Mouse (Mus musculus): ENCODE measurements at regions not wholly inside any gene's neighbourhood (a gene's known extent, or its start where the extent isn't known, plus 50 kb on each side); places are given as distances from the start of the nearest gene placed in this dataset.

GRCm38 (mm10) chr9:116354056-116354732, 179.0 kb upstream of the Tgfbr2 start:
- Histone ChIP-seq H3K36me3 (ENCODE audit: insufficient read depth, low read length) (no peaks in the 10 kb centered on the region), H3K9me3 (ENCODE audit: low read length) (peaks cover 5% of the 10 kb centered on the region; the same call in 1 of the 2 replicates), H3K27me3 (ENCODE audit: insufficient read depth, low read length) (no peaks in the 10 kb centered on the region), H3K9ac (replicated peaks; ENCODE audit: low read length) (no peak overlapping the region), H3K4me1 (ENCODE audit: insufficient read depth, low read length) (no peaks in the 10 kb centered on the region), H3K27ac (ENCODE audit: low read length) (no peak overlapping the region), H3K4me2 (replicated peaks; ENCODE audit: low read depth, low read length) (no peak overlapping the region), H3K4me3 (ENCODE audit: low read length) (no peak overlapping the region)
- no peak for ATAC-seq (ENCODE audit: low FRiP score, low TSS enrichment)
- WGBS: 64% methylated on average over 7 of the region's 7 CpGs

- WGBS: 82% methylated on average over 4 of the region's 4 CpGs
- no peak overlapping the region for H3K4me2 ChIP-seq (replicated peaks; ENCODE audit: low read depth, low read length)
- H3K27ac ChIP-seq (ENCODE audit: low read length): no peak overlapping the region
- H3K4me3 ChIP-seq (ENCODE audit: low read length): no peak overlapping the region
- H3K9ac ChIP-seq (replicated peaks; ENCODE audit: low read length): no peak overlapping the region
- H3K4me1 ChIP-seq (ENCODE audit: insufficient read depth, low read length): no peaks in the 10 kb centered on the region
- no peak for ATAC-seq (ENCODE audit: low FRiP score, low TSS enrichment)
- peaks cover 5% of the 10 kb centered on the region; the same call in 1 of the 2 replicates for H3K9me3 ChIP-seq (ENCODE audit: low read length)
- no peaks in the 10 kb centered on the region for H3K27me3 ChIP-seq (ENCODE audit: insufficient read depth, low read length)
- no peaks in the 10 kb centered on the region for H3K36me3 ChIP-seq (ENCODE audit: insufficient read depth, low read length)
Observed at GRCm38 (mm10) chr9:116352801-116353494, 177.8 kb upstream of the Tgfbr2 start.

GRCm38 (mm10) chr9:116350804-116351547, 175.8 kb upstream of the Tgfbr2 start:
- Histone ChIP-seq H3K27me3 (ENCODE audit: insufficient read depth, low read length) (no peaks in the 10 kb centered on the region), H3K4me1 (ENCODE audit: insufficient read depth, low read length) (no peaks in the 10 kb centered on the region), H3K27ac (ENCODE audit: low read length) (no peak overlapping the region), H3K36me3 (ENCODE audit: insufficient read depth, low read length) (no peaks in the 10 kb centered on the region), H3K4me2 (replicated peaks; ENCODE audit: low read depth, low read length) (no peak overlapping the region), H3K9me3 (ENCODE audit: low read length) (peaks cover 3% of the 10 kb centered on the region; the same call in 1 of the 2 replicates), H3K4me3 (ENCODE audit: low read length) (no peak overlapping the region), H3K9ac (replicated peaks; ENCODE audit: low read length) (no peak overlapping the region)
- WGBS: 65% methylated on average over 10 of the region's 10 CpGs
- ATAC-seq (ENCODE audit: low FRiP score, low TSS enrichment): no peak

DNA sequence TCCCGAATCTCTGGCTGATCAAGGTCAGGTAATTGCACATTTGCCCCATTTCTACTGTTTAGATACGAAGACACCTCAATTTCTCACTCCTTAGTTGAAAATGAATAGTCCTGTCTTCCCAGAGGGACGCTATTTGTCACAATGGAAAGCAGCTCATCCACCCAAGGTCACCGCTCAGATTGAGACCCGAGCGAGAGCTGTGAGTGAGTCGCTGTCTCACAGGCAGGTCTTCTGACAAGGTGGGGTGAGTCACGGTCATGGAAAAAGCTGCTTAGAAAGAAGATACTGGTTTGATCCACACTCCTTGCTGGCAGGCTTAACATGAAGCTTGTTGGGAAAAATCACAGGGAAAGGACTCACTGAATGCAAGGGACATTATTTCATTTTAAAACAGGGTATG, 171.9 kb upstream of the Tgfbr2 start:
- 87% methylated on average over 8 of the region's 8 CpGs for WGBS
- H3K4me1 ChIP-seq (ENCODE audit: insufficient read depth, low read length): 0 out of 2 replicates have a peak, but pooled peaks cover 3% of the 10 kb centered on the region
- no peaks in the 10 kb centered on the region for H3K36me3 ChIP-seq (ENCODE audit: insufficient read depth, low read length)
- no peak overlapping the region for H3K27ac ChIP-seq (ENCODE audit: low read length)
- H3K9ac ChIP-seq (replicated peaks; ENCODE audit: low read length): no peak overlapping the region
- no peak for ATAC-seq (ENCODE audit: low FRiP score, low TSS enrichment)
- H3K9me3 ChIP-seq (ENCODE audit: low read length): no peaks in the 10 kb centered on the region
- H3K4me2 ChIP-seq (replicated peaks; ENCODE audit: low read depth, low read length): no peak overlapping the region
- no peaks in the 10 kb centered on the region for H3K27me3 ChIP-seq (ENCODE audit: insufficient read depth, low read length)
- H3K4me3 ChIP-seq (ENCODE audit: low read length): no peak overlapping the region

DNA sequence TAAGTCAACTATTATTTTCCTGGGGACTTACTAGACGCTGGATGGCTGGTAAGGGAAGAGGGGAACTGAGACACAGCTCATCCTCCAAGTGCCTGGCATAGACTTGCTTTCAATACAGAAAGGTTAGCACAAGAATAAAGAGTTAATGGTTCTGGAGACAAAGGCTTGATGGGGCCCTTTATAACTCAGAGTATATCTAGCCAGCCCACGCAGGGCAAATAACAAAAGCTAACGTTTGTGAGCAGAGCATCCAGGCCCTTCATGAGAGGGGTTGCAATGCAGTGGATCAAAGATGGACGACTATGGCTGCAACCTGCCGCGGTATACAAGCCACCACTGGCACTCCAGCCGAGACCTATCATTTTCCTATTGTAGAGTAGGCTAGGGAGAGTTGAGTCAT, 171.3 kb upstream of the Tgfbr2 start:
- 89% methylated on average over 7 of the region's 7 CpGs for WGBS
- Histone ChIP-seq H3K4me2 (replicated peaks; ENCODE audit: low read depth, low read length) (no peak overlapping the region), H3K4me3 (ENCODE audit: low read length) (no peak overlapping the region), H3K9ac (replicated peaks; ENCODE audit: low read length) (no peak overlapping the region), H3K27me3 (ENCODE audit: insufficient read depth, low read length) (no peaks in the 10 kb centered on the region), H3K36me3 (ENCODE audit: insufficient read depth, low read length) (no peaks in the 10 kb centered on the region), H3K27ac (ENCODE audit: low read length) (no peak overlapping the region), H3K4me1 (ENCODE audit: insufficient read depth, low read length) (0 out of 2 replicates have a peak, but pooled peaks cover 3% of the 10 kb centered on the region), H3K9me3 (ENCODE audit: low read length) (no peaks in the 10 kb centered on the region)
- ATAC-seq (ENCODE audit: low FRiP score, low TSS enrichment): no peak

DNA sequence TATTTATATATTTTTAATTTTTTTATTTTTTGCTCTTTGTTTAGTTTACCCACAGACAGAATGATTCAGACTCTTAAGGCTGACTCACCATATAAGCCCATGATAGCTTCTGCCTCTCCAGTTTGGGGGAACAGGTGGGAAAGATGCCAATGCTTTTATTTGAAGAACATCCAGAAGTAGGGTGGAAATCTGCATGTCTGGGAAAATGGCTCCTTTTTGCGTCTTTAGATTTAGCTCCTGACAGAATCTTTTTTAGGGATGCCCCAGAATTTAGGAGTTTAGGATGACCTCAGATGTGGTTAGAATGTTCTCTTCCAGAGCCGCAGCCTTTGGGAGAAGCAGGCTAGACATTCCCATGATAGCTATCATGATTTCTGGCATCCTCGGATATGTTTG, 167.9 kb upstream of the Tgfbr2 start:
- no peak overlapping the region for H3K27ac ChIP-seq (ENCODE audit: low read length)
- H3K9me3 ChIP-seq (ENCODE audit: low read length): peaks cover 3% of the 10 kb centered on the region; the same call in 1 of the 2 replicates
- H3K36me3 ChIP-seq (ENCODE audit: insufficient read depth, low read length): no peaks in the 10 kb centered on the region
- H3K27me3 ChIP-seq (ENCODE audit: insufficient read depth, low read length): no peaks in the 10 kb centered on the region
- no peak overlapping the region for H3K4me2 ChIP-seq (replicated peaks; ENCODE audit: low read depth, low read length)
- 79% methylated on average over 3 of the region's 3 CpGs for WGBS
- H3K4me1 ChIP-seq (ENCODE audit: insufficient read depth, low read length): 0 out of 2 replicates have a peak, but pooled peaks cover 3% of the 10 kb centered on the region
- no peak overlapping the region for H3K4me3 ChIP-seq (ENCODE audit: low read length)
- H3K9ac ChIP-seq (replicated peaks; ENCODE audit: low read length): no peak overlapping the region
- ATAC-seq (ENCODE audit: low FRiP score, low TSS enrichment): no peak

GRCm38 (mm10) chr9:116342446-116343085, 167.4 kb upstream of the Tgfbr2 start:
- H3K9ac ChIP-seq (replicated peaks; ENCODE audit: low read length): no peak overlapping the region
- H3K4me1 ChIP-seq (ENCODE audit: insufficient read depth, low read length): 0 out of 2 replicates have a peak, but pooled peaks cover 3% of the 10 kb centered on the region
- no peak overlapping the region for H3K27ac ChIP-seq (ENCODE audit: low read length)
- no peak overlapping the region for H3K4me3 ChIP-seq (ENCODE audit: low read length)
- no peak overlapping the region for H3K4me2 ChIP-seq (replicated peaks; ENCODE audit: low read depth, low read length)
- H3K9me3 ChIP-seq (ENCODE audit: low read length): peaks cover 3% of the 10 kb centered on the region; the same call in 1 of the 2 replicates
- H3K27me3 ChIP-seq (ENCODE audit: insufficient read depth, low read length): no peaks in the 10 kb centered on the region
- no peaks in the 10 kb centered on the region for H3K36me3 ChIP-seq (ENCODE audit: insufficient read depth, low read length)
- ATAC-seq (ENCODE audit: low FRiP score, low TSS enrichment): no peak
- 57% methylated on average over 8 of the region's 8 CpGs for WGBS

DNA sequence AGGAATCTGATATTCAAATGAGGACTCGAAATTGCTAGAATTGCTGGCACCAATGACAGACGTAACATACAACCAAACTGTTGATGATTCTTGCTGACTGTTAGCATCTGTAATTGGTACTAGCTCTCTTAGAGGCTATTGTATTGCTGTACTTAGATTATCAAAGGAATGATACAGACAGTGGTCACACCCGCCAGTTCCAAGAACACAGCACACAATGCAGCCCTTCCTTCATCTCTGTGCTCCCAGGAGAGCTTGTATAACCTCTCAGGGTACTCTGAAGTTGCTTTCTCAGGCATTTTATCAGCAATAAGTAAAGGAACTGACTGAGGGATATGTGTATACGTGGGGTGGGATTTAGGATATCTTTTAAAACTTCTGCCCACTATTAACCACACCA, 166.8 kb upstream of the Tgfbr2 start:
- 83% methylated on average over 4 of the region's 4 CpGs for WGBS
- Histone ChIP-seq H3K9ac (replicated peaks; ENCODE audit: low read length) (no peak overlapping the region), H3K27me3 (ENCODE audit: insufficient read depth, low read length) (no peaks in the 10 kb centered on the region), H3K4me3 (ENCODE audit: low read length) (no peak overlapping the region), H3K9me3 (ENCODE audit: low read length) (peaks cover 3% of the 10 kb centered on the region; the same call in 1 of the 2 replicates), H3K4me1 (ENCODE audit: insufficient read depth, low read length) (0 out of 2 replicates have a peak, but pooled peaks cover 3% of the 10 kb centered on the region), H3K36me3 (ENCODE audit: insufficient read depth, low read length) (no peaks in the 10 kb centered on the region), H3K27ac (ENCODE audit: low read length) (no peak overlapping the region), H3K4me2 (replicated peaks; ENCODE audit: low read depth, low read length) (no peak overlapping the region)
- ATAC-seq (ENCODE audit: low FRiP score, low TSS enrichment): no peak

DNA sequence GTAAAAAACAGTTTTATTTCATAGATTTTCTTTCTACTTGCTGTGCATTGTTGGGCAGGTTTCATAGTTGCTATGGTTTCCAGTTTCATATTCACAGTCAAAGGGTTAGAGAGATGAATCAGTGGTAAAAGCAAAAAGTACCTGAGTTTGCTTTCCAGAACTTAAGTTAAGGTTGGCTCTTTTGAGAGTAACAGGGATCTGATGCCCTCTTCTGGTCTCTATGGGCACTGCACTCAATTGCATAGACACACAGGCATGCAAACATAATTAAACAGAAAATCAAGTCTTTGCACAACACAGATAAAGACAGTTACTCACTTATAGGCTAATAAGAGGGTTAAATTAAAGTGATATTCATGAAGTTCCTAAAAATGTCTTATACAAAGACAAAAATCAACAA, 165.8 kb upstream of the Tgfbr2 start:
- H3K27ac ChIP-seq (ENCODE audit: low read length): no peak overlapping the region
- H3K9ac ChIP-seq (replicated peaks; ENCODE audit: low read length): no peak overlapping the region
- no peak for ATAC-seq (ENCODE audit: low FRiP score, low TSS enrichment)
- 0 out of 2 replicates have a peak, but pooled peaks cover 3% of the 10 kb centered on the region for H3K4me1 ChIP-seq (ENCODE audit: insufficient read depth, low read length)
- H3K4me3 ChIP-seq (ENCODE audit: low read length): no peak overlapping the region
- H3K9me3 ChIP-seq (ENCODE audit: low read length): peaks cover 3% of the 10 kb centered on the region; the same call in 1 of the 2 replicates
- no peaks in the 10 kb centered on the region for H3K36me3 ChIP-seq (ENCODE audit: insufficient read depth, low read length)
- no peak overlapping the region for H3K4me2 ChIP-seq (replicated peaks; ENCODE audit: low read depth, low read length)
- H3K27me3 ChIP-seq (ENCODE audit: insufficient read depth, low read length): no peaks in the 10 kb centered on the region

Data from kidney, embryonic 16.5 days (tissue).